Mouse (Mus musculus) testis, adult 2 months (tissue): ENCODE data around the gene Cspg4. TPM values are rescaled to one million over a fixed set of nuclear protein-coding genes. Genes with fewer than 3 reads are reported as not detected.
"Not testable (repeated sequence)": the region's sequence is repeated elsewhere in the genome, so short reads cannot be mapped to it uniquely, and the experiment has no call there.

ENCODE experiments used
- H3K27ac ChIP-seq: fragments of 200-500 bp; 2 replicates; pipeline ENCODE4 v1.5.1; 2012; ENCODE audit warnings: low read depth, low read length; ENCODE audit not compliant: control insufficient read depth, insufficient read depth
- H3K27me3 ChIP-seq: fragments of 200-500 bp; 2 replicates; pipeline ENCODE4 v1.6.1; 2012; ENCODE audit warnings: mild to moderate bottlenecking, low read length, moderate library complexity; ENCODE audit not compliant: control insufficient read depth, insufficient read depth
- H3K36me3 ChIP-seq: fragments of 200-500 bp; 2 replicates; pipeline ENCODE4 v1.6.1; 2012; ENCODE audit warnings: mild to moderate bottlenecking, low read length; ENCODE audit not compliant: control insufficient read depth, insufficient read depth
- H3K4me1 ChIP-seq: fragments of 200-500 bp; 2 replicates; pipeline ENCODE4 v1.6.1; 2012; ENCODE audit warnings: low read length; ENCODE audit not compliant: control insufficient read depth, insufficient read depth
- H3K4me3 ChIP-seq: fragments of 200-500 bp; 2 replicates; pipeline ENCODE4 v1.5.1; 2012; ENCODE audit warnings: low read depth, mild to moderate bottlenecking, low read length, moderate library complexity, mixed read lengths; ENCODE audit not compliant: control insufficient read depth
- CTCF ChIP-seq: fragments of 200-500 bp; IDR thresholded peaks from 2 replicates; pipeline ENCODE4 v1.5.1; 2012; ENCODE audit warnings: low read depth, mild to moderate bottlenecking, inconsistent platforms, low read length, moderate library complexity; ENCODE audit not compliant: control insufficient read depth, insufficient read depth, insufficient replicate concordance
- POLR2A ChIP-seq: fragments of 200-500 bp; IDR thresholded peaks from 2 replicates; pipeline ENCODE4 v1.6.1; 2012; ENCODE audit warnings: low read depth, mild to moderate bottlenecking, inconsistent platforms, low read length, moderate library complexity; ENCODE audit not compliant: control insufficient read depth
- polyA plus RNA-seq: library from polyadenylated mRNA; depleted of rRNA; stranded (reverse); fragments of >200 nt; gene quantifications from 2 replicates; pipeline ENCODE4 v1.2.3, GENCODE M21; 2012; rRNA removed

The Cspg4 gene
- polyA plus RNA-seq, 1 experiment: 1.1 TPM

- Histone ChIP-seq H3K4me1 (peaks cover 3% of the 10 kb centered on the region), H3K36me3 (no peaks in the 10 kb centered on the region), H3K27ac (peak within 1 kb of the TSS; percentile 95), H3K4me3 (peak within 1 kb of the TSS; percentile 91), H3K27me3 (no peaks in the 10 kb centered on the region)
- TF ChIP-seq CTCF (no peak), POLR2A (peak; percentile 37; the same call in 1 of the 2 replicates)
These were observed 72.7 kb downstream of the Cspg4 start, which contains the start of gene Imp3 for GRCm38 (mm10) chr9:56937223-56938160. Imp3 (plus strand) TSS chr9:56937475.

- Histone ChIP-seq H3K4me3 (peak overlapping the region; percentile 91; the same call in 1 of the 2 replicates), H3K36me3 (no peaks in the 10 kb centered on the region), H3K4me1 (peaks cover 3% of the 10 kb centered on the region), H3K27me3 (no peaks in the 10 kb centered on the region), H3K27ac (peak overlapping the region; percentile 25; the same call in 1 of the 2 replicates)
- no peak for TF ChIP-seq POLR2A
- no peak for TF ChIP-seq CTCF
These were observed 73.5 kb downstream of the Cspg4 start for GRCm38 (mm10) chr9:56938374-56938773.

GRCm38 (mm10) chr9:56947481-56947880, 82.6 kb downstream of the Cspg4 start:
- not testable (repeated sequence) for H3K4me1 ChIP-seq, H3K27ac ChIP-seq, H3K27me3 ChIP-seq, H3K4me3 ChIP-seq, H3K36me3 ChIP-seq

GRCm38 (mm10) chr9:56948699-56949098, 83.9 kb downstream of the Cspg4 start:
- H3K4me3 ChIP-seq, H3K4me1 ChIP-seq, H3K27ac ChIP-seq, H3K27me3 ChIP-seq, H3K36me3 ChIP-seq: not testable (repeated sequence)

Other genes with a start within 250 kb of the Cspg4 start
- 6.8 and 7.3 TPM in 2 replicates for gene Lingo1, start 68.6 kb upstream of the Cspg4 start, polyA plus RNA-seq
- gene Odf3l1, start 354 bp upstream of the Cspg4 start, polyA plus RNA-seq: 293 and 304 TPM in 2 replicates
- 5.2 and 7.0 TPM in 2 replicates for gene Snx33, start 63.3 kb downstream of the Cspg4 start, polyA plus RNA-seq
- 42.3 and 44.2 TPM in 2 replicates for gene Imp3, start 72.4 kb downstream of the Cspg4 start, polyA plus RNA-seq
- 11.9 and 14.1 TPM in 2 replicates for gene Snupn, start 85.8 kb downstream of the Cspg4 start, polyA plus RNA-seq
- 21.9 and 22.0 TPM in 2 replicates for gene Ptpn9, start 129.9 kb downstream of the Cspg4 start, polyA plus RNA-seq
- gene Sin3a, start 207.0 kb downstream of the Cspg4 start, polyA plus RNA-seq: 86.9 and 99.2 TPM in 2 replicates